Mouse (Mus musculus): ENCODE data around the gene Cntnap5a.

GRCm38 (mm10) chr1:116036894-116037293, 352.3 kb downstream of the Cntnap5a start:
- TF ChIP-seq CTCF (IDR thresholded peaks at IDR 0.05; ENCODE audit: extremely low read depth, insufficient read depth, low read length) (no peak), POLR2A (IDR thresholded peaks at IDR 0.05; ENCODE audit: extremely low read depth, insufficient read depth, low read length) (no peak)
